Mouse (Mus musculus) B cell, adult 2 months (primary cell): ENCODE measurements around the gene Plekho2.

Experiments used
- DNase-seq, 2 experiments: peaks; one replicate each; pipeline ENCODE4 v3.0.0; 2022

Gene Plekho2

GRCm38 (mm10) chr9:65552141-65552540 is 27.7 kb downstream of the Plekho2 start:
- DNase-seq = peak; percentile 47 to 48

- DNase-seq = peak; percentile 79 to 84
These were observed 28.8 kb downstream of the Plekho2 start for GRCm38 (mm10) chr9:65551035-65551434.

- peak in 1 of 2 experiments; percentile 30 for DNase-seq
These were observed 29.6 kb downstream of the Plekho2 start for GRCm38 (mm10) chr9:65550079-65550831.

GRCm38 (mm10) chr9:65549643-65550042 is 30.2 kb downstream of the Plekho2 start:
- DNase-seq = no peak

DNA sequence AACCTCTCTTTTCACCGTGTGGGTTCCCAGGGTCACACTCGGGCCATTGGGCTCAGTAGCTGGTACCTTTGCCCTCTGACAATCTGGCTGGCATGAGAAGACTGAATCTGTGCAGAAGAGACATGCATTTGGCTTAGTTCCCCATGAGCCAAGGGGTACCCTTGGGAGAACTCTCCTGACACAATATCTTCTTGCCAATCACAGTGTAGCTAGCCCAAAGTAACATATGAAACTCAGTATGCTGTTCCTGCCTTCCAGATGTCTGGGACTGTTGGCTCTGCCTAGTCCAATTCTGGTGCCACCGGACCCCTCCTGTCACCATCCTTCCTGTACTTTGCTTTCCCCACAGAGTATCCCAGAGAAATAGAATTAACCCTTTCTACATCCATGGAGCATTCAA is 30.7 kb downstream of the Plekho2 start:
- no peak for DNase-seq

DNA sequence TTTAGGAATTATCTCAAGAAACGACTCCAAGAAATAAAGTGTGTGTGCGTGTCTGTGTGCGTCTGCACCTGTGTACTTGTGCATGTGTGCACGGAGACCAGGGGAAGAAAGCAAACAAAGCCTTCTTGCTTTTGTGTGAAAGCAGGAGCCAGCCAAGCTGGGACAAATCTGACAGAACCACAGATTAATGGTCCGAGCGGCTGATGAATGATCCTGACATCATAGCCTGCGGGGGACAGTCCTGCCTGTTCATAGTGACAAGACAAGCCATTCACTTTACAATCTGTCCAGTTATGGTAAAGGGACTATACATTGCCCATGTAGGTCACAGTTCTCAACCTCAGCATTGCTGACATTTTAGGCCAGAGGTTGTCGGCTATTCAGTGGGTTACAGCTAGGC is 31.5 kb downstream of the Plekho2 start:
- DNase-seq = no peak

- DNase-seq = no peak
These were observed 32.0 kb downstream of the Plekho2 start for GRCm38 (mm10) chr9:65547844-65548243.

DNA sequence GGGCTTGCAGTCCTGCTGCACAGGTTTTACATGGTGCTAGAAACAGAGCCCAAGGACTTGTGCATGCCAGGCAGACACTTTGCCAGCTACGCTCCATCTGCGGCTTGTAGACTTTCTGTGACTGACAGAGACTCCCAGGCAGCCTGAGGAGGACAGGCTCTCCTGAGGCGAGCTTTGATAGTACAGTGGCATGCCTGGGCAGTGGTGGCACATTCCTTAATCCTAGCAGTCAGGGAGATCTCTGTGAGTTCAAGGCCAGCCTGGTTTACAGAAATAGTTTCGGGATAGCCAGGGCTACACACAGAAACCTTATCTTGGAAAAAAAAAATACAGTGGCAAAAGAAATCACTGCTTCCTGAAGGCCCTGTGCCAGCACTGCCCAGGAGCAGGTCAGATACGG is 32.7 kb downstream of the Plekho2 start:
- DNase-seq = no peak

DNA sequence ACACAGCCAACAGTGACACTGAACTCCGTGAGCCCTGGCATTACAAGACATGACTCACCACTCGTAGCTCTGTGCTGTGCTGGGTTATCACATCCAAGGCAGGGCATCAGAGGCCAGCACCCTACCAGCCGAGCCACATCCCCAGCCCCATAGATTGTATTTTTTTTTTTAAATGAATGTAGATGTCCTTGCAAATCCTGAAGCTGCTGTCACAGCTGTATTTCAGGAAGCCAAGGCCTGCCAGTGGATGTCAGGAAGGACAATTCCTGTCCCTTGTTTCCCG is 33.5 kb downstream of the Plekho2 start:
- DNase-seq = no peak

GRCm38 (mm10) chr9:65545635-65546412 is 34.0 kb downstream of the Plekho2 start:
- DNase-seq = peak; percentile 60 to 67

- peak in 1 of 2 experiments; percentile 40 for DNase-seq
These were observed 37.7 kb downstream of the Plekho2 start for GRCm38 (mm10) chr9:65542111-65542524.

DNA sequence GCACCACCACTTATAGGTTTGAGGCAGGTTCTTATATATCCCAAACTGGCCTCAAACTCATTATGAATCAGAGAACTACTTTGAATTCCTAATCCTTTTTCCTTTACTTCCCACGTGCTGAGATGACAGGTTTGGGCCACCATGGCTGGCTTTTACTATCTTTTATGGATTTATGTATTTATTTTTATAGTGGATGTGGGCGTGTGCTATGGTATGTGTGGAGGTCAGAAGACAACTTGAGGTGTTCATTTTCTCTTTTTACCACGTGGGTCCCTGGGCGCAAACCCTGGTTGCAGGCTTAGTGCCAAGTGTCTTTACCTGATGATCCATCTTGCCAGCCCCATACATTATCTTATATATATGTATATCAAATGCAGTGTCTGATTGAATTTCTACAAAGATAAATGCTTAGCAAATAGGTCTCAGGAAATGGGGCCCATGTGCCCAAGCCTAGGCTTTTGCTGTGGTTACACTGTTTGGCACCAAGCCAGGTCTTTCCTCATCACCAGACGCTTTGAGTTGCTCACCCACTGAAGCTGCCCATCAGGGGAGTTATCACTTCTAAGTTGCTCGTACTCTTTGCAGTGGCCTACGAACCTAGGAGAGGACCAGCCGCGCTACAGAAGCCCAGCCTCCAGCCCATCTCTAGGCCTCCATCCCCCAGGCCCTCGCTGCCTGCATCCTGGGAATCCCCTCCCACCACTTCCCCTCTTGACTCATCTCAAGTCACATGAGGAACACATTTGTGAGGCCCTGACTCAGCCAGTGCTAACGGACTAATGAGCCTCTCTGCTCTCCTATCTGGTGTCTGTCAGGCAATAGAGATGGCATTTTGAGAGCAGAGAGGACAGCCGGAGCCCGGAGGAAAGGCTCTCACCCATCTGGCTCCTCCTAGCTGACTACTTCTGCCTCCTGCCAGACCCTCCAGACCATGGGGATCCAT is 38.4 kb downstream of the Plekho2 start:
- DNase-seq = peak; percentile 84 to 90

GRCm38 (mm10) chr9:65539697-65540096 is 40.1 kb downstream of the Plekho2 start:
- no peak for DNase-seq

DNA sequence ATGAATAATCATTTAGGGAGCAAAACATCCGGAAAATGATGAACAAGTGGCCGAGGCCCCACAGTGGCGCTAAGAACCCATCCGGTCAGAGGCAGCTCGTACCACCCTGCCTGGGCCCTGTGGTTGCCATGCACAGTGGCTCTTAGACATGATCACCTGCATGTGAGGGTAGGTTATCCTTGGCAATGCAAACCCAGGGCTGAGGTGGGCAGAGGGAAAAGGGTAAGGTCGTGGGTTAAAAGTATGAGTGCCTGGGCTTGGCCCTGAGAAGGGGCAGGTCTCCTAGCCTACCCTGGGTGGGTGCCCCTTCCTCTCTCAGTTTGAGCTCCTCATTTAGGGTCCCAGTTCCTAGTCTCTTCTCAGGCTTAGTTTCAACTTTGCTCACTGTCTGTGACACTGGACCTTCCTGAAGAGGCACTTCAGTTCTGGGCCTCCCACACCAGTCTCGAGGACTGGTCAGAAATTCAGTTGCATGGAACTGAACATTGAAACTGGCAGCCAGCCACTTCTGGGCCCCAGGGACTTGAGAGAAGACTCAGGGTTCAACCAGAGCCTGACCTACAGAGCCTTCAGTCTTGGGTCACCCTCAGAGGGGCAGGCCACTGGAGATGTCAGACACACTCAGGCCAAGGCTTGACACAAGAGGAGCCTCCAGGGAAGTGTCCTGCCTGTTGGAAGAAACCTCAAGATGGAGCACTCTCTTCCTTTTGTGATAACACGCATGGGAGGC is 41.8 kb downstream of the Plekho2 start:
- DNase-seq = no peak

- DNase-seq = no peak
These were observed 43.3 kb downstream of the Plekho2 start for GRCm38 (mm10) chr9:65536491-65536890.

DNA sequence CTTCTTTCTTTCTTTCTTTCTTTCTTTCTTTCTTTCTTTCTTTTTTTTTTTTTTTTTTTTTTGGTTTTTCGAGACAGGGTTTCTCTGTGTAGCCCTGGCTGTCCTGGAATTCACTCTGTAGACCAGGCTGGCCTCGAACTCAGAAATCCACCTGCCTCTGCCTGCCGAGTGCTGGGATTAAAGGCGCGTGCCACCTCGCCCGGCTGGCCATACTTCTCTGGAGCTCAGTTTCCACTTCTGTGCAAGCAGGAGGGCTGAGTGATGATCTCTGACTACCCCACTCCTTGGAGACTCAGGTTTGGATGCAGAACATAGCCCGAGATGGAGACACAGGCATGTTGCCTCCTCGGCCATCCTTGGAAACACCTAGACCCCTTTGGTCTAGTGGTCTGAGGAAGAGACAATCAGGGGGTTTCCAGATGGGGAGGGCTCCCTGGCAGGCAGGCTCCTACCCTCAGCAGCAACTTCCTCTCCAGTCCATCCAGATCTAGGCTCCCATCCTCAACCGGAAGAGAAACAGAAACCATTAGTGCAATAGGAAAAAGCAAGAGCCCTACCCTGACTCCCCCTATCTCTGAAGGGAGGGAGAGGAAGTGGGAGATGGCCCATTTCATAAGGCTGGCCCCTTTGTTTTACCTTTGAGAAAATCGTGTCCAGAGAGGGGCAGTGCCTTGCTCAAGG is 43.9 kb downstream of the Plekho2 start:
- peak; percentile 62 to 66 for DNase-seq

DNA sequence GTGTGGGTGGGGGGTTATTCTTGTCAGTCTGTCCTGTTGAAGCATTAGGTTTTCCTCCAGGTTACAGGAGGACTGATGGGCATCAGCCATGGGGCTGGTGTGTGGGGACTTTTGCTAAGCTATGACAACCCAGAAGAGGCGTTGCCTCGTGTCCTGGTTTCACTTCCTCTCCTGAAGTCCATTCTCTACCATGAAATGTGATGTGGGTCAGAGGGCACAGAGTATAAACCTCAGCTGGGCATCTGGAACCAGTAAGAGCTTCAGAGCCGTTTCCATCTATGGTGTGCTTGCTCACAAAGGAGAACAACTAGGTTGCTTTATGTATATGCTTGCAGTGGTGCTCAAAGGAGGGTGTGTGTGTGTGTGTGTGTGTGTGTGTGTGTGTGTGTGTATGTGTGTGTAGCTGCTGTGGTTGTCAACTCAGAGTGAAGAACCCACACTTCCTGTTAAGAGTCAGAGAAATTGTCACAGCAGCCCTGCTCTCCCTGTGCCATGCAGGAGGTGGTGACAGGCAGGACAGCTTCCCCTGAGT is 44.6 kb downstream of the Plekho2 start:
- peak; percentile 83 to 85 for DNase-seq

DNA sequence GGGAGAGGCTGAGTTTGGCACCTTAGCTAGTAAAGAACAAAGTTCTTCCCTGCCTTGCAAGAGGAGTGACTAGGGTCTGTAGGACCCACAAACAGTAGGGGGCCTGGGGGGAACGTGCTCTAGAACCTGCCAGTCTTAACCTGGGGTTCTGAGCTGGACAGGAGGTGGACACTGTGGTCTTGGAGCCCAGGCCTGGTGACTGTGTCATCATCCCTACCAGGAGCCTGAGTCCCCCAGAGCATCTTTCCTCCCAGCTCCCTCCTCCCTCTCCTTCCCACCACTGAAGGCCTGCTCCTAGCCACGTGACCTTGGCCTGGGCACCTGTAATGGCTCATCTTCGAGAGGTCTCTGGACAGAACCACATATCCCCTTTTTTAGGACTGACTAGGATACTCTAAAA is 45.7 kb downstream of the Plekho2 start:
- no peak for DNase-seq

DNA sequence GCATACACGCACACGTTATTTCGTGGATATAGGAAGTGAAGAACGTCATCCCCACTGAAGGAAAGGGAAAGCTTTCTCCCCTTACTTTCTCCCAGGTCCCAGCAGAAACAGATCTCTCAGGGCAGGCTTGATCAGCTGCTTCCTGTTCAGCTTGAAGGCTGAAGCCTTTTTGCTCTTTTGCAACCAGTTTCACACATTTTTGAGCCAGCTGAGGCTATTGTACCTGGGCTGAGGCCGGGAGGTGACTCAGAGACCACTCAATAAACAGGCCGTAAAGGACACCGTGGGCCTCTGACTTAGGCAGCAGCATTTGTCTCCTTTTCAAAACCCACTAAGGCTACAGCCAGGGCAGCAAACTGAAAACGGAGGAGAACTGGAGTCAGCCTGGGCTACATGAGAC is 46.9 kb downstream of the Plekho2 start:
- no peak for DNase-seq

DNA sequence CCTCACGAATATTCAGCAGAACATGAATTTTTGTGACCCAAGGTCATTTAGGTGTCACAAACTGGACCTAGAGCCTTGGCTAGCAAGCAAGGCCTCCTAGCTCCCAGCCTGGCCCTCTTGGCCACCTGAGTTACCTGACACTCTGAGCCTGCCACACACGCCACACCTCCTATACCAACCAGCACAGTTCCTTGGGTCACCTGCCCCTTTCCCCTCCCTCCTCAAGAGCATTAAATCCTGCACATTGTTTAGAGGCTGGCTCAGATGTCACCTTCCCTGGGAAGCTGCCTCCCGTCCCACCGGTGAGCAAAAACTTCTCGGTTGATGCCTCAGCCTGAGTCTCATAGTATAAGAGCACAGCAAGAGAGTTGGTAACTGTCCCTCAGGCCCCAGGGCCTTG is 48.6 kb downstream of the Plekho2 start:
- DNase-seq = no peak

DNA sequence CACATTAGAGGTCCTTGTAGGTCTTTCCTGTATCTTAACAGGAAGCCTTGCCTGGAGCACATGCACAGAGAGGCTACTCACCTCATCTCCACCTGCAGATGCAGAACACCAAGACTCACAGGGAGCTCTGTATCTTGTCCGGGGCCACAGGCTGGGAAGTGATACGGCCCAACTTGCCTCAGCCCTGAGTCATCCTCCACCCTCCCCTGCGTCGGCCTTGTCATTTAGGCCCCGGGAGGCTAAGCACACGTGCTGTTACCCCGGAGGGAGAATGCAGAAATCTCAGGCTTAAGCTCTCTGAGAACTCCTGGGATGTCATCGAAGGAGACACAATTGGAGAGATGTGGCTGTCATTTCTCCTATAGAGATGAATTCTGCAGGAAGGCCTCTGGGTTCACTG is 50.2 kb downstream of the Plekho2 start:
- DNase-seq = no peak
